Mouse (Mus musculus): ENCODE data around the gene Gm13723. TPM values are rescaled to one million over a fixed set of nuclear protein-coding genes. Genes with fewer than 3 reads are reported as not detected.

Gm13723 gene
- polyA plus RNA-seq, 1 experiment: not detected

Other genes with a start within 250 kb of the Gm13723 start
- gene Olfr1084, start 235.1 kb downstream of the Gm13723 start, polyA plus RNA-seq (2012; fragmentation: generic; extraction: Trizol): not detected
- not detected for gene Olfr1085, start 212.8 kb downstream of the Gm13723 start, polyA plus RNA-seq (2012; fragmentation: generic; extraction: Trizol)
- gene Olfr1086, start 194.7 kb downstream of the Gm13723 start, polyA plus RNA-seq (2012; fragmentation: generic; extraction: Trizol): not detected
- gene Olfr1087, start 176.4 kb downstream of the Gm13723 start, polyA plus RNA-seq (2012; fragmentation: generic; extraction: Trizol): not detected
- not detected for gene Olfr1089, start 141.1 kb downstream of the Gm13723 start, polyA plus RNA-seq (2012; fragmentation: generic; extraction: Trizol)
- not detected for gene Olfr1090, start 115.8 kb downstream of the Gm13723 start, polyA plus RNA-seq (2012; fragmentation: generic; extraction: Trizol)
- not detected for gene Olfr1093, start 92.3 kb downstream of the Gm13723 start, polyA plus RNA-seq (2012; fragmentation: generic; extraction: Trizol)
- gene Olfr141, start 64.8 kb downstream of the Gm13723 start, polyA plus RNA-seq (2012; fragmentation: generic; extraction: Trizol): not detected
- not detected for gene Olfr1094, start 50.1 kb downstream of the Gm13723 start, polyA plus RNA-seq (2012; fragmentation: generic; extraction: Trizol)
- gene Olfr1095, start 23.1 kb downstream of the Gm13723 start, polyA plus RNA-seq (2012; fragmentation: generic; extraction: Trizol): not detected
- not detected for gene Olfr1097, start 17.4 kb upstream of the Gm13723 start, polyA plus RNA-seq (2012; fragmentation: generic; extraction: Trizol)
- gene Olfr1098, start 49.7 kb upstream of the Gm13723 start, polyA plus RNA-seq (2012; fragmentation: generic; extraction: Trizol): not detected
- gene Olfr1099, start 85.9 kb upstream of the Gm13723 start, polyA plus RNA-seq (2012; fragmentation: generic; extraction: Trizol): not detected
- not detected for gene Olfr1100, start 105.2 kb upstream of the Gm13723 start, polyA plus RNA-seq (2012; fragmentation: generic; extraction: Trizol)
- not detected for gene Olfr1101, start 116.4 kb upstream of the Gm13723 start, polyA plus RNA-seq (2012; fragmentation: generic; extraction: Trizol)
- not detected for gene Olfr1102, start 123.6 kb upstream of the Gm13723 start, polyA plus RNA-seq (2012; fragmentation: generic; extraction: Trizol)
- gene Olfr1104, start 152.3 kb upstream of the Gm13723 start, polyA plus RNA-seq (2012; fragmentation: generic; extraction: Trizol): not detected
- not detected for gene Olfr1105, start 161.7 kb upstream of the Gm13723 start, polyA plus RNA-seq (2012; fragmentation: generic; extraction: Trizol)
- gene Olfr1106, start 177.5 kb upstream of the Gm13723 start, polyA plus RNA-seq (2012; fragmentation: generic; extraction: Trizol): not detected
- gene Olfr1107, start 201.0 kb upstream of the Gm13723 start, polyA plus RNA-seq (2012; fragmentation: generic; extraction: Trizol): not detected
- gene Olfr1109, start 221.2 kb upstream of the Gm13723 start, polyA plus RNA-seq (2012; fragmentation: generic; extraction: Trizol): not detected
- not detected for gene Olfr259, start 239.8 kb upstream of the Gm13723 start, polyA plus RNA-seq (2012; fragmentation: generic; extraction: Trizol)

All from myocyte (in vitro differentiated cells).